Comparison of ENCODE assay signal across 12 mouse cellular contexts in the genomic region with DNA sequence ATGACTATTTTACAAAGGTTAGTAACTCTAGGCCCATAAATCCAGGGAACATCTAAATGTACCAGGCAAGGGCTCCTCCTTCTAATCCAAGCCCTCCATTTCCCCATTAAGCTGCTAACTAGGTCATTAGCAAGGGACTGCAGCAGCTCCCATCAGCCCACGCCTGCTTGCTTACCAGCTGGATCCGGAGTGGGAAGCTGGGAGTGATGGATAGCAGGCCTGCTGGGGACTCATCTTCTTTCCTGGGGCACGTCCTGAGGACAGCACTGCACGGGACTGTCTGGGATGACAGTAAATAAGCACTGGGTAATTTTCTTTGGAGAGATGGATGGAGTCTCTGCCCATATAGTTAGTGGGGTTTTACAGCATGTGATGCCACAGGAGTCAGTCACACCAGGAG.
DNase-seq lines count a peak whose midpoint lies in the region; ATAC-seq lines count a peak whose summit lies in the region.
"Had no signal": no experiment of that assay in that cellular context is flagged by ENCODE, and none has a peak within 500 bp of the region (broad histone marks: within the 10 kb centered on the region; RNA-seq: fewer than 3 reads in every experiment).

No protein-coding gene starts in this region.

- no peaks in the 10 kb centered on the region for H3K9me3 ChIP-seq in midbrain, embryonic 13.5 days
- H3K9me3 ChIP-seq in midbrain, embryonic 11.5 days (ENCODE audit: control insufficient read depth, low read length): no peaks in the 10 kb centered on the region

- H3K4me1 ChIP-seq in midbrain, embryonic 13.5 days (replicated peaks): peaks cover 7% of the 10 kb centered on the region; the same call in 1 of the 2 replicates
- no peaks in the 10 kb centered on the region for H3K4me1 ChIP-seq in midbrain, embryonic 11.5 days (ENCODE audit: control insufficient read depth, insufficient read depth, low read length)

- no peak overlapping the region for H3K4me3 ChIP-seq in midbrain, embryonic 13.5 days (replicated peaks)
- no peak overlapping the region for H3K4me3 ChIP-seq in midbrain, embryonic 11.5 days (ENCODE audit: low read depth, low read length)

- H3K27ac ChIP-seq in midbrain, embryonic 13.5 days: peak overlapping the region; percentile 48; the same call in 1 of the 2 replicates
- no peak overlapping the region for H3K27ac ChIP-seq in midbrain, embryonic 11.5 days (ENCODE audit: low read depth, low read length)

- no peaks in the 10 kb centered on the region for H3K36me3 ChIP-seq in midbrain, embryonic 13.5 days
- no peaks in the 10 kb centered on the region for H3K36me3 ChIP-seq in midbrain, embryonic 11.5 days (ENCODE audit: control insufficient read depth, insufficient read depth, low read length)

- ATAC-seq in midbrain, embryonic 13.5 days: peak; percentile 56
- no peak for ATAC-seq in midbrain, embryonic 11.5 days (ENCODE audit: low FRiP score)
- ATAC-seq: intestine, embryonic 16.5 days had no signal

- WGBS in midbrain, embryonic 13.5 days: 39% methylated on average over 4 of the region's 4 CpGs
- WGBS in midbrain, embryonic 11.5 days: 53% methylated on average over 4 of the region's 4 CpGs

- no peaks in the 10 kb centered on the region for H3K27me3 ChIP-seq in midbrain, embryonic 13.5 days
- H3K27me3 ChIP-seq in midbrain, embryonic 11.5 days (ENCODE audit: control insufficient read depth, insufficient read depth, low read length): no peaks in the 10 kb centered on the region

- H3K9ac ChIP-seq in midbrain, embryonic 13.5 days (replicated peaks): no peak overlapping the region
- H3K9ac ChIP-seq in midbrain, embryonic 11.5 days (ENCODE audit: low read length): no peak overlapping the region

- peak; percentile 7 to 21 for DNase-seq in adrenal gland, adult (ENCODE audit: inconsistent age in 2 of 2, low spot score in 1 of 2)
- DNase-seq in adrenal gland, postnatal 10 days: no peak
- DNase-seq in midbrain, embryonic 11.5 days (ENCODE audit: low spot score, missing footprints): no peak
- peak; percentile 21 for DNase-seq in layer of hippocampus, adult 9-10 months (ENCODE audit: low spot score)
- DNase-seq in retina, postnatal 7 days (ENCODE audit: low read depth, low spot score): peak; percentile 25
- no peak for DNase-seq in gastrocnemius, postnatal 10 days
- DNase-seq in testis, postnatal 14 days (ENCODE audit: low spot score): no peak
- DNase-seq: adrenal gland, postnatal 25 days; heart, adult 18-20 months; lung, adult 18-20 months had no signal

- no peak overlapping the region for H3K4me2 ChIP-seq in midbrain, embryonic 13.5 days (replicated peaks)
- no peak overlapping the region for H3K4me2 ChIP-seq in midbrain, embryonic 11.5 days

Comparison
In these comparisons a context has a peak if more than half of its experiments do, and no peak if none do; other contexts are left out.
1. DNase-seq: peak in adrenal gland, adult (2 of 2), layer of hippocampus, adult 9-10 months (single experiment) and retina, postnatal 7 days (single experiment); none in adrenal gland, postnatal 10 days (single experiment), midbrain, embryonic 11.5 days (single experiment), gastrocnemius, postnatal 10 days (single experiment) and testis, postnatal 14 days (single experiment).